Mouse (Mus musculus) left cerebral cortex, postnatal 10 days (tissue): ENCODE measurements around the gene Col27a1. TPM values are rescaled to one million over a fixed set of nuclear protein-coding genes. Genes with fewer than 3 reads are reported as not detected.

Experiments used
- DNase-seq, 2 experiments: peaks; one replicate each; pipeline ENCODE4 v3.0.0; 2021 to 2022; ENCODE audit warnings: low spot score in 2 of 2, mixed read lengths in 1 of 2; ENCODE audit errors: extremely low spot score in 1 of 2
- intact Hi-C: fragments of 180-260 bp; cut with DNase I; formaldehyde crosslinking; loops from one replicate; pipeline ENCODE4 v1.15.1; 2025
- total RNA-seq, 2 experiments: library from RNA; stranded (reverse); gene quantifications; 2 replicates each; pipeline ENCODE4 v1.2.3; 2021

Gene Col27a1
- total RNA-seq, 2 experiments from 2014 or later = 2.5 to 3.3 TPM

DNA sequence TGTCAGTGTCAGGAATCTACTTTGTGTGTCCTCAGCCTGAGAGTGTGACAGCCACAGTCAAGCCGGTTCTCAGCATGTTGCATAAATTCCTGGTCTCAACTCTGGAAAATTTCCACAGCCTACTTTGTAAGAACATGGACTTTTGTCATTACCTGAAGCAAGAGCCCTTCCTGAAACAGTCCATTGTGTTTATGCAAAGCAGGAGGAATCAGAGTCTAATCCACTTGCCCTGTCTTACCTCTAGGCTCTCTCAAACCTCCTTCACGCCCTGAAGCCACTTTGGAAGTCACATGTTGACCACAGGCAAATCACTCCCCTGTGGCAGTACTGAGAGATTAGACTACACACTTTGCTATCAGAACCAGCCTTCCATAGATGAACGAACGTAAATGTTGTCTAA lies 128.7 kb downstream of the Col27a1 start:
- intact Hi-C loops = no loop called here
- DNase-seq = no peak

GRCm38 (mm10) chr4:63343608-63344007 lies 129.8 kb downstream of the Col27a1 start:
- intact Hi-C loops = no loop called here

DNA sequence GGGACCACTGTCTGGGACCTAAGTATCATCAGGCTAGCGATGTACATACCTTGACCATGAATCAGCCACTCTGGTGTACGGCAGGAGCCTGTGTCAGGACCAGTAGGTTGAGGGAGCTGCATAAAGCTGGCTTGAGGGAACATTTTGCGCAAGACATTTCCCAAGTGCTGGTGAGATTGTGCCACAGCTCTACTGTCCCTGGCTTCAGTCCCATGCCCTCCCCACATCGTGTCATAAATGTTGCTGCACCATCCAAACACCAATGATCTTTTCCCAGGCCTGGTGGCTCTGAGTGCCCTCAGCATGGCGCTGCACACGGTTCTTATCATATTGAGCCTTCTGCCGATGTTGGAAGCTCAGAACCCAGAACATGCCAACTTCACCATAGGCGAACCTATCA lies 130.5 kb downstream of the Col27a1 start, which contains the start of gene Orm1:
Gene Orm1, plus strand, starts transcription at position 266 of the 400 bp plus-strand sequence.
- intact Hi-C loops = no loop called here
- no peak for DNase-seq

More at GRCm38 (mm10) chr4:63343608-63344007, 129.8 kb downstream of the Col27a1 start:
- DNase-seq = no peak

DNA sequence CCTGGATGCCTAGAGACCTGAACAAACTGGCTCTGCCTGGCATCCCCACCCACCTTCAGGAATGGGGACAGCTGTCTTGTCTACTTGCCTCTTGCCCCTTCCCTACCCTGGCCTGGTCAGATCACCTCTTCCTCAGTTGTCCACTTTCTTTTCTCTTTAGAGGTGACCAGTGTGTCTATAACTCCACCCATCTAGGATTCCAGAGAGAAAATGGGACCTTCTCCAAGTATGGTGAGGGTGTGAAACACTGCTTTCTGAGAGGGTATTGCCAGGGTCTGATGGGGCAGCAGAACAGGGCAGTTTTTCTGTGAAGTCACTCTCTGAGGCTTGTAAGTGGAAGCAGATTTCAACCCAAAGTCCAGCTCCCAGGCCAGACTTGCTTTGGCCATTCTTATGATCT lies 131.5 kb downstream of the Col27a1 start:
- intact Hi-C loops = no loop called here
- DNase-seq = no peak

DNA sequence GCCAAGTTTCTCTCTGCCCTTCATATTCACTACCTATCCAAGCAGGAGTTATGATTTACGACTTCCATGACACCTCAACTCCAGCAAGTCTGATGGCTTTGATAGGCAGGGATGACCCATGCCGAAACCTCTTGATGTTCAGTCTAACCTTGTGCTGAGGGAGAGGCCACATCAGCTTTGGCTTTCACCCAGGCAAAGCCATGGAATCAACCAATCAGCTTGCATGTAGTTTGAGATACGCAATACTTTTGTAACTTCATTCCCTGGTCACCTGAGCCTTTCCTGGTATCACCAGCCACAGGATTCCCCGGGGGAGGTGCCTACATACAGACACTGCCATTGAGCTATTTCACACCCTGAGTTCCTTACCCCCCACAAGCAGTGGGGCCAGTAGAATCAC lies 132.9 kb downstream of the Col27a1 start:
- intact Hi-C loops = no loop called here
- peak in 1 of 2 experiments; percentile 6 for DNase-seq

GRCm38 (mm10) chr4:63348524-63348923 lies 134.7 kb downstream of the Col27a1 start:
- intact Hi-C loops = no loop called here
- peak in 1 of 2 experiments; percentile 3 for DNase-seq

DNA sequence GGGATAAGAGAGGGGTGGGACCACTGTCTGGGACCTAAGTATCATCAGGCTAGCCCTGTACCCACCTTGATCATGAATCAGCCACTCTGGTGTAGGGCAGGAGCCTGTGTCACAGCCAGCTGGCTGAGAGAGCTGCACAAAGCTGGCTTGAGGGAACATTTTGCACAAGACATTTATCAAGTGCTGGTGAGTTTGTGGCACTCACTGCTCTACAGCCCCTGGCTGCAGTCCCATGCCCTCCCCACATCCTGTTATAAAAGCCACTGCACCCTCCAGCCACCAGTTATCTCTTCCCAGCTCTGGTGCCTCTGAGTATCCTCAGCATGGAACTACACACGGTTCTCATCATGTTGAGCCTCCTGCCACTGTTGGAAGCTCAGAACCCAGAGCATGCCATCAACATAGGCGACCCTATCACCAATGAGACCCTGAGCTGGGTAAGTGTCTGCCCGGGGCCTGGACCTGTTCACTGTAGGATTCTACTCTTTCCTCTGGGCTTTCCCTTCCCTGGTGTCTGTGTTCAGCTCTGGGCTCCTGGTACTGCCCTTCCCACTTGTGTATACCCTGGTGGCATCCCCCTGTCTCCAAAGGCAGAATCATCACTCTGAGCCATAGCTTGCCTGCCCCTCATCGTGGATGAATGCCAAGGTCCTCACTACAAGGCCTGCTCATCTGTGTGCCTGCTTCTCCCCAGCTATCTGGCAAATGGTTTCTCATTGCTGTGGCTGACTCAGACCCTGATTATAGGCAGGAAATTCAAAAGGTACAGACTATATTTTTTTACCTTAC lies 142.3 kb downstream of the Col27a1 start, which contains the start of gene Orm3:
Gene Orm3, plus strand, starts transcription at position 286 of the 789 bp plus-strand sequence.
- intact Hi-C loops = no loop called here
- DNase-seq = peak in 1 of 2 experiments; percentile 15

- intact Hi-C loops = no loop called here
- DNase-seq = peak in 1 of 2 experiments; percentile 13
These were observed 143.3 kb downstream of the Col27a1 start for GRCm38 (mm10) chr4:63356981-63357570.

- intact Hi-C loops = no loop called here
- DNase-seq = no peak
These were observed 146.1 kb downstream of the Col27a1 start for GRCm38 (mm10) chr4:63359861-63360260.

DNA sequence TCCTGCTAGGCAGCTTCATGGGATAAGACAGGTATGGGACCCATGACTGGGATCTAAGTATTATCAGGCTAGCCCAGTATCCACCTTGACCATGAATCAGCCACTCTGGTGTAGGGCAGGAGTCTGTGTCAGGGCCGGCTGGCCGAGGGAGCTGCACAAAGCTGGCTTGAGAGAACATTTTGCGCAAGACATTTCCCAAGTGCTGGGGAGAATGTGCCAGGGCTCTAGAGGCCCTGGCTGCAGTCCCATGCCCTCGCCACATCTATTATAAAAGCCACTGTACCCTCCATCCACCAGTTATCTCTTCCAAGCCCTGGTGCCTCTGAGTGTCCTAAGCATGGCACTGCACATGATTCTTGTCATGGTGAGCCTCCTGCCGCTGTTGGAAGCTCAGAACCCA lies 148.3 kb downstream of the Col27a1 start, which contains the start of gene Orm2:
Gene Orm2, plus strand, starts transcription at position 300 of the 400 bp plus-strand sequence.
- no peak for DNase-seq
- intact Hi-C loops = no loop called here

DNA sequence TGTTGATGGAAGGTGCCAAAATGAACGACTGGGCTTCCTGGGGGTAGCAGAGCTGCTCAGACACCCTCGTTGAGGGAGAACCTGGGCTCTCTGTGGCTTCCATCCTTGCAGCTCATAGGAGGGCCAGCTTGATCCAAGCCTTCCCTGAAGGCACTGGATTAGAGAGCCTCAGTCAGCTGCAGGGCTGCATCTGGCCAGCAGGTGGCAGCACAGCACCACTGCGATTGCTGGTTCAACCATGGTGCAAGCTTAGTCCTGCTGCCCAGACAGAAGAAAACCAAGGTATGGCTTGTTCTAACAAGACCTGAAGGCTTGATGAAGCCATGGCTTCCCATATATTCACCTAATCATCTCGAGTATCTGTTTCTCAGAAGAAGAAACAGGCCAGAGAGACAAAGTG lies 154.8 kb downstream of the Col27a1 start:
- peak; percentile 85 to 86 for DNase-seq
- intact Hi-C loops = loop anchor here (1.0 kb wide), 1 partner anchor 40 kb away; no protein-coding TSS in a partner anchor

DNA sequence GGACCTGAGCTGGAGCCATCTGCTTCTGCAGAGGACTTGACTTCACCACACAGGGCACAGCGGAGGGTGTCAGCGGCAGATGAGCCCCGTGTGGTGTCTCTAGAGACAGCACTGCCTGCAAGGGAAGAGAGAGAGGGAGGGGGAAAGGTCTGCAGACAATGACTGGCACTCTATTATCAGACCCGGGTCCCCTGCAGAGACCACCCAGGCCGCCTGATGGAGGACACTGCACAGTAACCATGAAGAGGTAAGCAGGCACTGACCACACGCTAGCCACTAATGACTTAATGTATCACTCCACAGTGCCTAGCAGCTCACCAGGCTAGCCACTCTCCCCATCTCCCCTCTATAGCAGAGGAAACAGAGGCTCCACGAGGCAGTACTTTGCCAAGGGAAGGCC lies 157.1 kb downstream of the Col27a1 start:
- intact Hi-C loops = no loop called here
- no peak for DNase-seq

- intact Hi-C loops = no loop called here
- DNase-seq = no peak
These were observed 158.1 kb downstream of the Col27a1 start for GRCm38 (mm10) chr4:63371890-63372289.

GRCm38 (mm10) chr4:63373404-63373803 lies 159.6 kb downstream of the Col27a1 start:
- intact Hi-C loops = no loop called here
- DNase-seq = no peak

- intact Hi-C loops = no loop called here
- DNase-seq = no peak
These were observed 160.5 kb downstream of the Col27a1 start for GRCm38 (mm10) chr4:63374331-63374730.

DNA sequence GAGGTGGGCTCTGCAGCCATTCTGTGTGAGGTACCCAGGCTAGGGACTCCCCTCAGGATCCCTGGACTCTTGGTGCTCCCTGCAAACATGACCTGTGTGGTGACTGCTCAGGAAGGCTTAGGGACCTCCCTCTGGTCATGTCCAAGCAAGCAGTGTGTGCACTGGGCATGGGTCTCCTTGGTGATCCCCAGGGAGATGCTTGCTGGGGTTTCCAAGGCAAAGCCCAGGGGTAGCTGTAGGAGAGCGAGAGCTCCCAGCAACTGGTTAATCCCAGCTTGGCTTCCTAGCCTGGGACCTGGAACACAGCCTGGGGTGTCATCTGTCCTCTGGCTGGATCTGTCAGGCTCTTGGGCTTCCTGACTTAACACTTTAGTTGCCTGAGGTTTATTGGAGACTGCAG lies 161.6 kb downstream of the Col27a1 start:
- DNase-seq = peak in 1 of 2 experiments; percentile 41
- intact Hi-C loops = no loop called here

DNA sequence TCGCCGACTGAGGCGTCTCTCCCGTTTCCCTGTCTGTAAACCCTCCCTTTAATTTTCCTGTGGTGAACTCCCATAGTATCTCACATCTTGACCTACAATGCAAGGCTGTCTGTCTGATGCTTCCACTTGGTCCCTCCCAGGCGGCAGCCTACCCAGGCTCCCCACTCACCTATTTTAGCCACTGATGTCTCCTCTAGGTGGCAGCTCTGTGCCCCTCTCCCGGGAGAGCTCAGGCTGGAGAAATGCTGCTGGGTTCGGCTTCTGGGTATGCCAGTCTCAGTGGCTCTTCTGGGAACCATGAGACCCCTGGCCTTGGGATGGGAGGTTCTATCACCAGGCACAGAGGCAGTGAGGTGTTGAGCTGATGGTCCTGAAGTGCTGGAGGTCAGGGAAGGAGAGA lies 163.7 kb downstream of the Col27a1 start:
- no peak for DNase-seq
- intact Hi-C loops = no loop called here

- intact Hi-C loops = no loop called here
- no peak for DNase-seq
These were observed 169.0 kb downstream of the Col27a1 start for GRCm38 (mm10) chr4:63382676-63383369.

- intact Hi-C loops = no loop called here
- DNase-seq = no peak
These were observed 169.7 kb downstream of the Col27a1 start for GRCm38 (mm10) chr4:63383474-63383873.
